Mouse (Mus musculus) induced T-regulatory cell, adult 2 months (primary cell): ENCODE data around the gene Nr5a1.

Experiments
- DNase-seq: peaks from one replicate; pipeline ENCODE4 v3.0.0-alpha.2; 2012; ENCODE audit warnings: low read depth

Gene Nr5a1

GRCm38 (mm10) chr2:38704336-38704735 lies 10.0 kb downstream of the Nr5a1 start:
- no peak for DNase-seq

DNA sequence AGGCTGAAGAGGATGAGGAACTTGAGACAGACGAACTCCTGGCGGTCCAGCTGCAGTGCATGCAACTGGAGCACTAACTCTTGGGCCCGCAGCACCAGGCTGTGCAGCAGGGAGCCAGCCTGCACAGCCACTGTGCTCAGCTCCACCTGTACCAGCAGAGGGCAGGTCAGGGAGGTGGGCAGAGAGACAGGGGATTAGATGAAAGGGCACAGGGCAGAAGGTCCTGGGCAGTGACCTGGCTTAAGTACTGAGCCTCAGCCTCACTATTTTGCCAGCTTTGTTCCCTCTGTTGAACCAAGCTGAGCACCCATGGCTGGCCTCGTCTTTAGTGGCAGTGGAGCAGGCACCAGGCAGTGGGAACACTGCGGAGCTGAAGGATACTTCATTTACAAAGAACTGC lies 14.2 kb downstream of the Nr5a1 start:
- no peak for DNase-seq

- DNase-seq = no peak
These were observed 15.7 kb downstream of the Nr5a1 start for GRCm38 (mm10) chr2:38698623-38699022.

DNA sequence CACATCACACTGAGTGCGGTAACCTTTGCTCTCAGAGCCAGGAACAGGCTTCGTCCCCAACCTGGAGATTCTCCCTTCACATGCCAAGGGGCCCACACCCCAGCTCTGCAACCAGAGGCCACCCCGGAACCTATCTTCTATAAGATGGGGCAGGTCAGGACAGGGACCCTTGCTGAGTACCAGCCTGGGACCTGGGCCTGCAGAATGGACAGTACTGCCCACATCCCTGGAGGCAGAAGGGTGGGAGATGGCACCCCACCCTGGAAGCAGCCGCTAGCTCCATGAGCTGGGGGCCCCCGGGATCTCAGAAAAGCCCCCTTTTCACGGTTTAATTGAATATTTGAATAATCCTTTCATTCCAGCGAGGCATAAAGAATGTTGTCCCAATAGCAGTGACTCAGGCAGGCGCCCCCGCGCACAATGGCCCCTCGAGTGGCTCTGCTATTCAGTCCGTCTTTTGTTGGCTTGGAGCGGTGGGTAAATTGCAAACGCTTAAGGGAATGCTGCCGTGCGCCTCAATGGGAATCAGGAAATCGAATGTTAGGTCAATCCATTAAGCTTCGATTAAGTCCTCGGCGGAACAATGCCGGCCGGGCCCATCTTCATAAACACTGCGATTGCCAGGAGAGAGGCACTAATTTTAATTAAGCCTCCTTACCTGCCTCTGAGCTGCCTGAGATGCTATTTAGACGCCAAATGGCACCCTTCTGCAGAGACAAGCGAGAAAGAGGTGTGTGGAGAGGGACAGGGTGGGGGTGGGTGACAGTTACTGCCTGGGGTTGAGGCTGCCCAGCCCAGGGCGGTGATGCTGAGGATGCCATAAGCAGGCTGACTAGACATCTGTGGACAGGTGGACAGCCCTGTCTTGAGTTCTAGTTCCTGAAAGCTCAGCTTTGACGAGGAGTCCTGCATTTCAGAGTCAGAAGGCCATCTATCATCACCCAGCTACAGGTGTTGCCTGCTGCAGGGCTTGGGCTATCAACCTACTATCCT lies 16.9 kb downstream of the Nr5a1 start:
- DNase-seq = no peak

DNA sequence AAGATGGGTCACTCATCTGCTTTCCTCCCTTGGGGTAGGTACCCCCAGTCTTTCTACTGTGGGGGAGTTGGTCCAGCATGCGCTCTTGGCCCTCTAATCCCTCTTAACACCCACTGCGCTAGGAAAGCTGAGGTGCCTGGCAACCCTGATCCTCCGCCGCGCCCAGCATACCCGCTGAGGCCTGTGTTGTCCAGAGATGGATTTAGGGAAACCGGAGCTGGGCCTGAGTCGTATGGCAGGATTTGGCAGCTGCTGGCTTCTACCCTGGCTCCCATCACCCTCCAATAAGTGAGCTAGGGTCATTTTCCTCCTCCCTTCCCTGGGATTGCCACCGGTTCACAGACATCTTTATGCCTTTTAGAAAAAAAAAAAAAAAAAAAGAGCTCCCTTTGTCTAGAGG lies 18.6 kb downstream of the Nr5a1 start:
- DNase-seq = no peak

GRCm38 (mm10) chr2:38691542-38691941 lies 22.8 kb downstream of the Nr5a1 start:
- DNase-seq = peak; percentile 38

DNA sequence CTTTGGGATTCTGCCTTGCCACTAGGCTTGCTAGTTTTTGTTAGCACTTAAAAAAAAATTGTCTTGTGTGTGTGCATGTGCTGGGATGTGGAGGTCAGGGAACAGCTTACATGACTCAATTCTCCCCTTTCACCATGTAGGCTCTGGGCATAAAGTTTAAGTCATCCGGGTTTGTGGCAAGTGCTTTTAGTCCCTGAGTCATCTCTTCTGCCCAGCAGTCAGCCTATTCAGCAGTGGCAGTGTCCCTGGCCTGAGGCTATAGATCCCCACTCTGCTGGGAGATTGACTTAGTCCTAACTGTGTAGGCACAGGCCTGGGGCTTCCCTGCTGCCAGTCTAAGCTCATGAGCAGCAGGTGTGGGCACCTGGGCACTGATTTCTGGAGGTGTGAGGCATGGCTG lies 24.5 kb downstream of the Nr5a1 start:
- DNase-seq = no peak

DNA sequence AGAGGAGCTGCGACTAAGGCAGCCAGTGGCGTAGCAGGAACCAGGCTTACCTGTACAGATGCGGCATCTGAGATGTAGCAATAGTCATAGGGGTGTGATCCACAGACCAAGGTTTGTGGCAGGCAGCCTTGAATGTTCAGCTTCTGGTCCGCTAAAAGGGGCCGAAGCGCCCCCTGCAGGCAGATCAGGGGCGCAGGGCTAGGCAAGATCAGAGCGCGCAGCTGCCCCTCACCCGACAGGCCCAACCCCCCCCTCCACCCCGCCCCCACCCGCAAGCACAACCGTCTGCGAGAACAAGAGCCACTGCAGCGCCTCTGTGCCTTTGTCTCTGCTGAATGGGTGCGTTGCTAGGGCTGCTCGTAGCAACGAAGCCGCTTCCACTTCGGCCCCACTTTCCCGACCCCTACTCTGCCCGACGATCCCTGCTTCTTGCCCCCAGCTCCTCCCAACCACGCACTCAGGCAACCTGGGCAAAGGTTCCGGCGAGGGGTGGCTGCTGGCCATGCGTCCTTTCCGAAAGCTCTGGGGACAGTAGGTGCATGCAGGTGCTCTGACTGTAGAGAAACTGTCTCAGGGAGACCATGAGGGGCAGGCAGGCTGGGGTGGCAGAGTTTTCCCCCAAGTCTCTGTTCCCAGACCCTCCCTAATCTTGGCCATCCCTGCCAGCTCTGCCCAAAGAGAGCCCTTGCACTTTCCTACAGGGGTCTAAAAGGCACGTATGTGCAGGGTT lies 25.4 kb downstream of the Nr5a1 start:
- DNase-seq = peak; percentile 11

- no peak for DNase-seq
These were observed 28.6 kb downstream of the Nr5a1 start for GRCm38 (mm10) chr2:38685746-38686145.

DNA sequence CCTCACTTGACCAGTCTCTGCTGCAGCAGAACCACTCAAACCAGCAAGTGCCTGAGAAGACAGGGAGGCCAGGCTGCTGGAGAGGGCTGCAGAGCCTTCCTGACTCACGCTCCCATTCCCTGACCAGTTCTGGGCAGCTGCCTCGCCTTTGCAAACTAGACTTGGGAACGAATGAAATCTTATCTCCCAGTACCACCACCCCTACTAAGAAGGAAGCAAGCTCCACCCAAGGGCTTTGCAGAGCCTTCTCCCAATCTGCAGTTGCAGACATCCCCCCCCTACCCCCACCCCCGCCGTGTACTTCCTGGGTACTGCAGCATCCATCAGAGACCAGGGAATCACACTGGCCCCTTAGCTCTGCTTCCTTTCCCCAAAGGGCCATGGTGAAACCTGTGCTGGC lies 31.3 kb downstream of the Nr5a1 start:
- no peak for DNase-seq

DNA sequence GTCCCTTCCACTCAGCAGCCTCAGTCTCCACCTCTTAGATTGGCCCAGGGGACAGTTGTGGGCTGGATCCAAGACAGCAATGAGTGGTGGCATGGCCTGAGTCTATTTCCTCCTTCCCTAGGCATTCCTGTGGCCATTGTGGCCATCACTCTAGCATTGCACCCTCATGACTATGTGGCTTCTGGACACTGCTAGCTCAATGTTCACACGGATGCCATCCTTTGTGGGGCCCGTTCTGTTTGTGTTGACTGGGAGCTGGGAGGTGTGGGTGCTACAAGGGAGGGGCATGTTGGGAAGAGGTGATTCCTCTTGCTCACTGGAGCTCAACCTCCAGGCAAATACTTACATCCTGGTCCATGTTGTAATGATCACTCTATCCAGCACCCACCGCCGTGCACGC lies 32.1 kb downstream of the Nr5a1 start:
- DNase-seq = no peak

- DNase-seq = no peak
These were observed 35.4 kb downstream of the Nr5a1 start for GRCm38 (mm10) chr2:38678947-38679346.

- no peak for DNase-seq
These were observed 38.9 kb downstream of the Nr5a1 start for GRCm38 (mm10) chr2:38675366-38675969.

- DNase-seq = no peak
These were observed 41.8 kb downstream of the Nr5a1 start for GRCm38 (mm10) chr2:38672496-38672895.

DNA sequence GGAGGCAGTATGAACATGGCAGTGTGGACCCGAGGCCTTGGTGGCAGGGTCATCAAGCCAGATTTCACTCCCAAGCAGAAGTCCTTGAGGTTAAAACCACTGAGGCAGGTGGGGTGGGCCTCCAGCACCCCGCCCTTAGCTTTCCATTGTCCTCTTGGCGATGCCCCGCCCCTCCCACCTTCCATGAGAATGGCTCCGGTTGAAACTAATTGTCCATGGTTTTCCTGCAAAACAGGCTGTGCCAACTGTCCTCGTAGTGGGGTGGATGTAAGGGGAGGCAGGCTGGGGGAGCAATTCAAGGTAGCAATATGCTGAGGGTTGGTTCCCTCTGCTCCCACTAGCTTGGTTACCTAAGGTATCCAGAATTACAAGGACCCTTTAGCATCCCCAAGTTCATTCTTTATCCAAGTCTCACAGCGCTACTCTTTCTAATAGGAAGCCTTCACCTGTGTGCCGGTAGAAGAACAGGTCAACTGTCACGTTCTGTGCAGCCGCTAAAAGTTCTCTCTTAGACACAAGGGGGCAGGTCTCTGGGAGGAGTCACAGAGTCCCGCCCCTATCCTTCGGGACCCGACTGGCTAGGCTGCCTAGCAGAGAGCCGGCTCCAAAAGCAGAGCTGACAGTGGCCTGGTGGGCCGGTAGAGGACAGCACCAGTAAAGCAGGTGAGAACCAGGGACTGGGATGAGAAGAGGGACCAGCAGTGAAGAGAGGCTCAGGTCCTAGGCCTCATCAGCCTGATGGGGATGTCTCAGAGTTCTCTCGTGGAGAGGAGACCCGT lies 45.4 kb downstream of the Nr5a1 start:
- DNase-seq = peak; percentile 21

GRCm38 (mm10) chr2:38661398-38661797 lies 52.9 kb downstream of the Nr5a1 start:
- peak; percentile 51 for DNase-seq

- peak; percentile 40 for DNase-seq
These were observed 56.0 kb downstream of the Nr5a1 start for GRCm38 (mm10) chr2:38658338-38658836.

- DNase-seq = no peak
These were observed 60.6 kb downstream of the Nr5a1 start for GRCm38 (mm10) chr2:38653694-38654093.

DNA sequence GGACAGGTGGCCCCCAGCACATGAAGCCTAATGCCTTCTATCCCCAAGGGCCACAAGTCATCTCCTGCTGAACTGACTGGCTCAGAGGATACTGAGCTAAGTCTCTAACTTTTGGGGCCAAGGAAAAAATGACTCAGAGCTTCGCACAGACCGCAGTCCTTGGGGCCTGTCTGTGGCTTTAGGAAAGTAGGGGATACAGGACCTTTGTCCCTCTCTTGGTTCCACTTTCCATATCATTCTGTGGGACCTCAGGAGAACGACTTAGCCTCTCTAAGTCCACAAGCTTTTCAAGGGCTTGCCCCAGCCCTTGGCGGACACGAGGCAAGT lies 61.1 kb downstream of the Nr5a1 start:
- DNase-seq = no peak

DNA sequence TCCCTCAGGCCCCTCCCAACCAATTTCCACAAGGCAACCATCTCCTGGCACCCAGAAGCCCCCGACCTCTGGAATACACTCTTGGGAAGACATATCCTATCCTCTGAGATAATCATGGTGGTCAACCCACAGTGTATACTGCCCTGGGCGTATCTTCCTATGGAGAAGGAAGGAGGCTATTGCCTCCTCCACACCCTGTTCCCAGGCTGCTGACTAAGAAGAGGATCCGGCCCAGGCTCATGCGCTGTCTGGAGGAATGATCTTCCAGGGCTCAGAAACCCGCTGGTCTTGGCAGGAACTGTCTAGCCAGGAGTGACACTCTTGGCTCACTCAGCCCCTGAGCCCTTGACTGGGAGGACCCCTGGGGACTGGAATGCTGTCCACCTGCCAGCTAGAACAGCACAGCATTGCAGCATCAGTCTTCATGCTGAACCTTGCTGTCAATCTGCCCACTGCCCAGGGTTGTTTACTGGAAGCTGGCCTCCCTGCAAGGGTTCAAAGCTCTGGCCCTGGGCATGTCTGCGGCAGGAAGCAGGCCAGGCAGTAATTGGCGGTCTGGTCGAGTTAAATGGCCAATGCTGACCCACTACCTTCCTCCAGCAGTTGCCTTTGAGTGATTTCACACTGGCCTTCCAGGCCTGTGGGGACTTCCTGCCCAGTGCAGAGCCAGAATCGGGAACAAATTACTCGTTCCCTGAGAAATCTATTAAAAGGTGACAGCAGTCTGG lies 61.6 kb downstream of the Nr5a1 start:
- no peak for DNase-seq

DNA sequence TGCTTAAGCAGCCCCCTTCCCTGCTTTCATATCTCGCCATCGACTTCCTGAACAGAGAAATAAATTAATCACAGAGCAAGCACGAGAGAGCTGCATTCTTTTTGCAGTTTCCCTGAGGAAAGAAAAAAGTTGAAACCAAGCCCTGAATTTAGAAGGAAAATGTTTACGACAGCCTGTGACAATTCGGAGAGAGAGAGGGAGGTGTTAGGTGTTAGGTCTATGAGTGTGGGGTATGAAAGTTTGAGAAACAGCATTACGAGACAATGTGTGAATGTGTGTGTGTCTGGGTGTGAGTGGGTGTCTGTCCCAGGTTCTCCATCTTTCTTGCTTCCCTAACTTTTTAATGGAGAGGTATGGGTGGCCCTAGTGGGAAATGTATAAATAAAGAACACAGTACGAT lies 62.2 kb downstream of the Nr5a1 start:
- DNase-seq = no peak
